Mouse (Mus musculus) cerebellum, adult 18-20 months (tissue): ENCODE data around the gene Pdp2.
"Not testable (repeated sequence)": the region's sequence is repeated elsewhere in the genome, so short reads cannot be mapped to it uniquely, and the experiment has no call there.

Experiments used
- DNase-seq, 2 experiments: peaks; one replicate each; pipeline ENCODE4 v3.0.0; 2021

Pdp2 gene

GRCm38 (mm10) chr8:104591133-104591834, at the start of gene Pdp2:
Pdp2 (plus strand) TSS chr8:104591451.
- DNase-seq = peak; percentile 92 to 93

GRCm38 (mm10) chr8:104541515-104541880, 49.8 kb upstream of the Pdp2 start:
- DNase-seq = no peak

GRCm38 (mm10) chr8:104542160-104542559, 49.1 kb upstream of the Pdp2 start:
- peak; percentile 60 to 63 for DNase-seq

- DNase-seq = no peak
These were observed 47.7 kb upstream of the Pdp2 start for GRCm38 (mm10) chr8:104543440-104544045.

- DNase-seq = no peak
These were observed 36.1 kb upstream of the Pdp2 start for GRCm38 (mm10) chr8:104555191-104555590.

- no peak for DNase-seq
These were observed 34.0 kb upstream of the Pdp2 start for GRCm38 (mm10) chr8:104557226-104557625.

- DNase-seq = no peak
These were observed 30.5 kb upstream of the Pdp2 start for GRCm38 (mm10) chr8:104560731-104561130.

GRCm38 (mm10) chr8:104564633-104565456, 26.4 kb upstream of the Pdp2 start:
- peak; percentile 85 to 91 for DNase-seq

GRCm38 (mm10) chr8:104565457-104565798, 25.8 kb upstream of the Pdp2 start:
- peak; percentile 19 to 25 for DNase-seq

- DNase-seq = no peak
These were observed 21.7 kb upstream of the Pdp2 start for GRCm38 (mm10) chr8:104569559-104569958.

- peak; percentile 85 to 91 for DNase-seq
These were observed 20.6 kb upstream of the Pdp2 start for GRCm38 (mm10) chr8:104570436-104571343.

GRCm38 (mm10) chr8:104576820-104577219, 14.4 kb upstream of the Pdp2 start:
- no peak for DNase-seq

GRCm38 (mm10) chr8:104577606-104578005, 13.6 kb upstream of the Pdp2 start:
- not testable (repeated sequence) for DNase-seq

GRCm38 (mm10) chr8:104584522-104584921, 6.7 kb upstream of the Pdp2 start:
- DNase-seq = no peak

- DNase-seq = no peak
These were observed 967 bp upstream of the Pdp2 start for GRCm38 (mm10) chr8:104590284-104590683.

GRCm38 (mm10) chr8:104591856-104592255, 605 bp downstream of the Pdp2 start:
- DNase-seq = no peak

GRCm38 (mm10) chr8:104592566-104592965, 1.3 kb downstream of the Pdp2 start:
- DNase-seq = no peak

- DNase-seq = no peak
These were observed 2.5 kb downstream of the Pdp2 start for GRCm38 (mm10) chr8:104593536-104594325.

GRCm38 (mm10) chr8:104594611-104595362, 3.5 kb downstream of the Pdp2 start:
- no peak for DNase-seq

GRCm38 (mm10) chr8:104595773-104596536, 4.7 kb downstream of the Pdp2 start:
- no peak for DNase-seq
